Mouse (Mus musculus): ENCODE measurements around the gene Rae1. TPM values are rescaled to one million over a fixed set of nuclear protein-coding genes. Genes with fewer than 3 reads are reported as not detected.

Rae1 gene
- total RNA-seq, 2 experiments from 2014 or later: 55.9 to 60.3 TPM

DNA sequence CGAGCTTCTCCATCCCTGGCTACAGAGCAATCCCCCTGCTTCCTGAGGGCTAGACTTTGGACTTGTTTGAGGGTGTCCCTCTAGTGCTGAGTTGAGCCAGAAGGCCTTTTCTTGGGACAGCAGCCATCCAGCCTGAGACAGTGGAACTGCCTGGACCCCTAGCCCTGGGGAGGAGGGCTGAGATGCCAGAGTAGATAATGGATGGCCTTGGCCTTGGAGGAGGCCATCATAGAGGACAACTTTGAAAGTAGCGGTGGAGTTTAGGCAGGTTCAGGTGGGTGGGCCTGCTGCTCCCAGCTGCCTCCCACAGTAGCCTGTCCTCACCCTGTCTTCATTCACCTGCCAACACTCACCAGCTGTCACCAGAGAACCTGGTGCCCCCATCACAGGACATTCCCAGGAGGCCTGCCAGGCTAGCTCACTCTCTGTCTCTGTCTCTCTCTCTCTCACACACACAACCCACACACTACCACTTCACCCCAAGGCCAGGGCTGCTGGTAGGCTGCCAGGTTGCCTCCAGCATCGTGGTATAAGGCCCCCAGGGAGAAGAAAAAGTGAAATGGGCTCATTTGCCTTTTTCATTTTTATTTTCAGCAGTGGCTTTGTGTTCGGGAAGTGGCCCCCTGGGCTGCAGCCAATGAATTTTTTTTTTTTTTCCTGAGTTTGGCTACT is 28.0 kb downstream of the Rae1 start:
- DNase-seq: no peak

GRCm38 (mm10) chr2:173028508-173029031 is 28.7 kb downstream of the Rae1 start:
- no peak for DNase-seq

GRCm38 (mm10) chr2:173030591-173031338 is 30.8 kb downstream of the Rae1 start:
- no peak for DNase-seq

DNA sequence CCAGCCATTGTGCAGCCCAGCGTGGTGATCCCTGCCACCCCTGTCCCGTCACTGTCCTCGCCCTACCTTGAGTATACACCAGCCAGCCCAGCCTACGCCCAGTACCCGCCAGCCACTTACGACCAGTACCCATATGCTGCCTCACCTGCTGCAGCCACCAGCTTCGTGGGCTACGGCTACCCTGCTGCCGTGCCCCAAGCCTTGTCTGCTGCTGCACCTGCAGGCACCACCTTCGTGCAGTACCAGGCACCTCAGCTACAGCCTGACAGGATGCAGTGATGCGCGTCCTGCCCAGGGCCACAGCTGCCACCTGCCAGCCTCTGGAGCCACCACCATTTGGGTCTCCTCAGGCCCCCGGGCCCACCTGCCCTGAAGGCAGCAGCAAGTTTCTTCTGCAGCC is 33.6 kb downstream of the Rae1 start:
- no peak for DNase-seq

- DNase-seq: no peak
Observed at GRCm38 (mm10) chr2:173034998-173035397, 35.1 kb downstream of the Rae1 start.

GRCm38 (mm10) chr2:173035653-173036052 is 35.7 kb downstream of the Rae1 start:
- DNase-seq: no peak

GRCm38 (mm10) chr2:173036055-173036454 is 36.1 kb downstream of the Rae1 start:
- DNase-seq: no peak

GRCm38 (mm10) chr2:173036611-173037010 is 36.7 kb downstream of the Rae1 start:
- DNase-seq: no peak

DNA sequence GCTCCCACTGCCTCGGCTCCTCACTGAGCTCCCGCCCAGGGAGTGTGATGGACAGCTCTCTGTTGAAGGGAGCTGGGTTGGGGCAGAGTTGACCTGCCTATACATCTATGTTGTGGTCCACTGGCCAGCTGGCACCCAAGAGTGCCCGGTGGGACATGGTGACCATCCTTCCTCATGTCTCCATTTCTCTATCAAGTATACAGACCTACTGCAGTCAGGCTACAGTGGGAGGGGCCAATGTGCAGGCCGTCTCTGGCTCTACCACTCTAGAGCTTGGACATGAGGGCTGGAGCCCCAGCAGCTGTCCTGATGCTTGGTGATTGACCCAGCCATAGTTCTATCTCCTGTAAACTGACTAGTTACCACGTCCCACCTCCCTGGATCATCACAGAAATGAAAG is 37.4 kb downstream of the Rae1 start:
- DNase-seq: no peak

DNA sequence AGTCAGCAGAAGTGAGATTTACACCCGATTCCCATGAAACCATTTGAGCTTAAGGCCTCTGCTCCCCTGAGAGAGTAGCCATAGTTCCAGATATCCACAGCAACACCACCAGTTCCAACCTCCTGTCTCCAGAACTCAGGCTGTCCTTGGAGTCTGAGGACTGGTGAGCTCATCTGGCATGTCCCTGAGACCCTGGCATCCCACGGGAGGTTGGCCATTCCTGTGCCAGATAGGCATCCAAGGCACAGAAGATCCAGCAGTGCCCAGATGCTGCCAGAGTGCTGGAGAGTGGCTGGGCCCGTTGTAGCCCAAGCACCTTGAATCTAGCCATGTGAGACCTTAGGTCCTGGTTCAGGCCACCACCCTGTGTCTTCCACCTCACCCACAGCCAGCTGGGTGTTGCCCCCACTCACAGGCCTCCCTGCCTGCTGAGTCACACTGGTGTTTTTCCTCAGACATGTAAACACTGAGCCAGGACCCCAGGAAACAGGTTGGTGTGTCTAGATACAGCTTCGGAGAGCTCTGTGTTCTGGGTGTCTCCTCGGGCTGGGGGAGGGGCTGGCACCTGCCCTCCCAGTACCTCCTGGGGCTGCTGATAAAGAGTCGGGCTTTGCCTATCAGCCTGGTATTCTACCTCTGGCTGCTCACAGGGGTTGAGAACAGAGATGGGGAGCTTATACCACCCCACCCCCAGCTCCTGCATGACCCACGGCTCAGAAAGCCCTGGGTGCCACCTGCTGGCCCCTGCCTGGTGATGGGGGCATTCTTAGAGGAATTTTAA is 38.1 kb downstream of the Rae1 start:
- DNase-seq: no peak

DNA sequence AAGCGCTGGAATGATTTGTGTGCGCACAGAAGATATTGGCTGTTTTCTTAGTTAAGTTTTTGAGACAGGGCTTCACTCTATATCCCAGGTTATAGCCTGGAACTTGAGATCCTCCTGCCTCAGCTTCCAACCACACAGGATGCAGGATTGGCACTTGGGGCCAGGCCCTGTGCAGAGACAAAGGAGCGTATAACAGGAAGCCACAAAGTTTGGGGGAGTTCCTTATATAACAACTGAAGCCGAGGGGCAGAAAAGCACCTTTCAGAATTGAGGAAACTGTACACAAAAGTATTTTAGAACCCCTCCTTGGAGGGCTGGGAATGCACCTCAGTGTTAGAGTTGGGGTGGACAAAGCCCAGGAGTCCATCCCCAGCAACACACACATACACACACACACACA is 39.1 kb downstream of the Rae1 start:
- no peak for DNase-seq

GRCm38 (mm10) chr2:173040803-173041202 is 40.9 kb downstream of the Rae1 start:
- no peak for DNase-seq

DNA sequence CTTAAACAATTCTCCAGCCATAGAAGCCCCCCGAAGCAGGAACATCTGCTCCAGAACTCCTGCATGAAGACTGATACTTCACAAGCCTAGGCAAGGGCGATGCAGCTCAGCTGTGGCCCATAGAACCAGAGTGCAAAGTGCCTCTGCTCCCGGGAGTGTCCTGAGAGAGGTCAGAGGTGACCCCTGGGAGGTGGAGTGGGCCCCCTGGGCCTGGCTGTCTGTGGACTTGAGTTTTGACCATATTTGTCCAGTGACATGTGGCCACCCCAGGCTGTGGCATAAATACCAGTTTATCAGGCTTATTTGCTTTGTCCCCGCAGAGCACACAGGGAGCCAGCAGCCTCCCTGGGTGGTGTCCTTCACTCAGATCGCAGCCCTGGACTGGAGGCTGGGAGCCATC is 41.3 kb downstream of the Rae1 start:
- no peak for DNase-seq

DNA sequence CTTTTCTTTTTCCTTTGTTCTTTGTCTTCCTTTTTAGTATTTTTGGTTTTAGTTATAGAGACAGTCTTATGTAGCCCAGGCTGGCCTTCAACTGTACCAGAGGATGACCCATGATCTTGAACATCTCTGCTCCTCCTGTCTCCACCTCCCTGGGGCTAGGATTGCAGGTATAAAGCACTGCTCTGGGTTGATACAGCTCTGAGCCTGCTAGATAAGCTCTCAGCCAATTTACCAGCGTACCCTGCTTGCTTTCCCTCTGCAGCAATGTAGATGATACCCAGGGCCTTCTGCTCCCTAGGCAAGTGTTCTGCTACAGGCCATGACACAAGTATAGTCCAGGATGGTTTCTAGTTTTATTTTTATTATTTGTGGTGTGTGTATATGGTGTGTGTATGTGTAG is 42.0 kb downstream of the Rae1 start:
- DNase-seq: no peak

GRCm38 (mm10) chr2:173042504-173043162 is 42.7 kb downstream of the Rae1 start:
- DNase-seq: no peak

DNA sequence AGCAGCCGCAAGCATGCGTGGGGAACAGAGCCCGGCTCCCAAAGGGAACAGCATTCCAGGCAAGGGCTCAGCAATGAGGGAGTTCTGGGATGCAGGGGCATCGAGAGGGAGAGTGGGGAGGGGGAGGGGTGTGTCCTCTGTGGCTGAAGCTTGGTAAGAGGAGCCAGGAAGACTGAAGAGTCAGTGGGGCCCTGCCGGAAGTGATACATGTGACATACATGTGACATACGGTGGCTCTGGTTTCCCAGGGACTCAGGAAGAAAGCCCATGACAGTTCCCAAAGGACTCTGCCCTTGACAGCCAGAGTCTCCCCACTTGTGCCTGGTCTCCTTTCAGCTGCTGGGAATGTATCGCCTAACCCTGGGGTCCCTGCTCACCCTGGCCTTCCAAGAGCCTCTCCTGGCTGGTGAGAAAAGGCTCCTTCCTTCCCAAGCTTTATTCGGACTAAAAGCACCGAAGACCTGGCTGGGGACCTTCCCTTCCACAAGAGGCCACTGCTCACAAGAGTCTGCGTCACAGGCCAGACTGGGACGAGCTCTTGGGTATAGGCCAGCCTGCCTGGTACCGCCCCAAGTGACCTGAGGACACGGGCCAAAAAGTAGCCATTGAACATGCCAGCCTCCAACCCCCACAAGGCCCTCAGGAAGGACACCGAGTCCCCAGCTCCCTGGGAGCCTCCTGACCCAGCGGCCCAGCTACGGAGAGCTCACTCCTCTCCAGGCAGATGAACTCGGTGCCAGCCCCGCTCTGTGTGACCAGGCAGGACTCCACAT is 44.5 kb downstream of the Rae1 start:
- DNase-seq: peak; percentile 88

DNA sequence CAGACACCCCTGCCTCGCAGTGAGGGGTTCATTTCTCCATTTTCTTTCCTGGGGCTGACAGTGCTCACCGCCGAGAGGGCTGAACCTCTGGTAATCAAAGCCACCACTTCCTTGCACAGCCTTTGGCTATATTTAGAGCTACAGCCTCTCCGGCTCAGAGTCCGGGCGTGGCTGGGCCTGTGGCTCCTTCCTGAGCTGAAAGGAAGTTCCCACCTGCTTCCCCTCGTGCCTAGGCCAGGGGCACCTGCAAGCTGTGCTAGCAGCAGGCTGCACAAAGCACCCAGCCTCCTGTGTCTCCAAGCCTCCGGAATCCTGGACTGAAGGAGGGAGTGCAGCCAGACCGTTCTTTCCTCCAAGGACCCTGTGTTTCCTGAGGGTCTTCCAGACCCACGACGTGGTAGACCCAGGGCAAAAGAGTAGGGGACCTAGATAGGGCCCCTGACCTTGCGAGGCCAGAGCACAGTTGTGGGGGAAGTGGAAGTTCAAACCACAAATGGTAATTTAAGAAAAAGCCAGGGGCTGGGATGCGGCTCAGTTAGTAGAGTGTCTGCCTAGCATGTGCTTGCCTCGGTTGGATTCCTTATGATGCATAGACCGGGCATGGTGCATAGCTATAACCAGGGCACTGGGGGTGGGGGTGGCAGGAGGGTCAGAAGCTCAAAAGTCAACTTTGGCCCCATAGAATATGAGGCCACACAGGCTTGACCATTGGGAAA is 46.8 kb downstream of the Rae1 start:
- DNase-seq: peak; percentile 56

DNA sequence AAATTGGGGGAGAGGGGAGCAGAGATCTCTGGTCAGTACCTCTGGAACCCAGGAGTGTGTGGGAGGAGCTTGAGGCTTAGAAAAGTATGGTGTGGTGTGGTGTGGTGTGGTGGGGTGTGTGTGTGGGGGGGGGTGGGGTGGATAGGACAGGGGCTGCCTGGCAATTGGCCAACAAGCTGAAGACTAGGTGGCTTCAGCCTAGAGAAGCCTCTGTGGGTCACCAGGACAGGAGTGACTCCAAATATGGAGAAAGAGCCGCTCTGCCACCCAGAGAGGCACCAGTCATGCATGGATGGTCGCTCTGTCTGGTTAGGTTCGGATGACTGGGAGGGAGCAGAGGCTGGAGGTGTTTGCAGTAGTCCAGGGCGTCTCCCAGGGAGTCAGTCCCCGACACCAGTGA is 47.6 kb downstream of the Rae1 start:
- no peak for DNase-seq

- DNase-seq: no peak
Observed at GRCm38 (mm10) chr2:173048041-173048745, 48.3 kb downstream of the Rae1 start.

DNA sequence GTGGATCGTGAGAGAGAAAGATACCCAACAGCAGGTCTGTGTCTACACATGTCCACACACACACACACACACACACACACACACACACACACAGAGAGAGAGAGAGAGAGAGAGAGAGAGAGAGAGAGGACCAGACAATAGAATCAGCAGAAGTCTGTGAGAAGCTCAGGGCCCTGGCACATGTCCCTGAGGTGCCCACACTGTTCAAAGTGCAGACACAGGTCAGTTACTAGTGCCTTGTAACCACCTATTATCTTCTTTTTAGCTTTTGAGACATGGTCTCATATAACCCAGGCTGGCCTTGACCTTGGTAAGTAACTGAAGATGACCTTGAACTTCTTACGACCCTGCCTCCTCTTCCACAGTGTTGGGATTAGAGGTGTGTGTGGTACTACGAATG is 49.3 kb downstream of the Rae1 start:
- no peak for DNase-seq

DNA sequence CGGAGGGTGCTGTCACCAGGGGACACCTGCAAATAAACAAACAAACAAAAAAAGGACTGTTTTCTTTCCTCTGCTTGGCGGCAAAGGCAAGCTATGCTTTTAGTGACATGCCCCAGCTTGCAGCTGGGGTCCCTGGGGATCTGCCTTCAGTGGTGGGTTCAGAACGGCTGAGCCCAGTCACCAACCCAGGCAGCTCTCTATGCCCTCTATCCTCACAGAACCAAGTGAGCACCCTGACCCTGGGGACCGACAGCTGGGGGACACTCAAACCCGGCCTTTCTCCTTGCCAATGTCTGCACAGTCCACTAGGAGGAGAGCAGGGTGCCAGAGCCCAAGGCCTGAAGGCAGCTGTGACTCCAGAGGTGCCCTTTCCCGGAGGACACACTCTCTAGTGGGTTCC is 49.9 kb downstream of the Rae1 start:
- DNase-seq: no peak
